Mouse (Mus musculus): Measurements from ENCODE around the gene Anxa8. TPM values are rescaled to one million over a fixed set of nuclear protein-coding genes. Genes with fewer than 3 reads are reported as not detected.
A peak's percentile ranks its signal among the peaks of the same experiment; 100 is the strongest.

Anxa8 gene
- polyA plus RNA-seq, 1 experiment = not detected

- Histone ChIP-seq H3K4me3 (ENCODE audit: insufficient read depth, low read length) (no peak overlapping the region), H3K4me1 (ENCODE audit: control insufficient read depth, insufficient read depth, low read length) (no peaks in the 10 kb centered on the region), H3K27ac (ENCODE audit: insufficient read depth, low read depth, low read length) (no peak overlapping the region)
- no peak for TF ChIP-seq CTCF (IDR thresholded peaks at IDR 0.05; ENCODE audit: low read depth, low read length)
- TF ChIP-seq POLR2A (IDR thresholded peaks at IDR 0.05; ENCODE audit: borderline replicate concordance, low read depth, low read length) = no peak
These were observed 1.0 kb downstream of the Anxa8 start for GRCm38 (mm10) chr14:34086806-34087205.

- TF ChIP-seq POLR2A (IDR thresholded peaks at IDR 0.05; ENCODE audit: borderline replicate concordance, low read depth, low read length) (no peak), CTCF (IDR thresholded peaks at IDR 0.05; ENCODE audit: low read depth, low read length) (no peak)
- Histone ChIP-seq H3K4me1 (ENCODE audit: control insufficient read depth, insufficient read depth, low read length) (no peaks in the 10 kb centered on the region), H3K4me3 (ENCODE audit: insufficient read depth, low read length) (no peak overlapping the region), H3K27ac (ENCODE audit: insufficient read depth, low read depth, low read length) (no peak overlapping the region)
These were observed 2.1 kb downstream of the Anxa8 start for GRCm38 (mm10) chr14:34087856-34088398.

- Histone ChIP-seq H3K27ac (ENCODE audit: insufficient read depth, low read depth, low read length) (no peak overlapping the region), H3K4me1 (ENCODE audit: control insufficient read depth, insufficient read depth, low read length) (no peaks in the 10 kb centered on the region), H3K4me3 (ENCODE audit: insufficient read depth, low read length) (no peak overlapping the region)
- TF ChIP-seq CTCF (IDR thresholded peaks at IDR 0.05; ENCODE audit: low read depth, low read length) = no peak
- TF ChIP-seq POLR2A (IDR thresholded peaks at IDR 0.05; ENCODE audit: borderline replicate concordance, low read depth, low read length) = no peak
These were observed 4.0 kb downstream of the Anxa8 start for GRCm38 (mm10) chr14:34089796-34090195.

GRCm38 (mm10) chr14:34091475-34091874, 5.7 kb downstream of the Anxa8 start:
- no peaks in the 10 kb centered on the region for H3K4me1 ChIP-seq (ENCODE audit: control insufficient read depth, insufficient read depth, low read length)
- no peak overlapping the region for H3K27ac ChIP-seq (ENCODE audit: insufficient read depth, low read depth, low read length)
- H3K4me3 ChIP-seq (ENCODE audit: insufficient read depth, low read length) = no peak overlapping the region
- TF ChIP-seq CTCF (IDR thresholded peaks at IDR 0.05; ENCODE audit: low read depth, low read length) = no peak
- no peak for TF ChIP-seq POLR2A (IDR thresholded peaks at IDR 0.05; ENCODE audit: borderline replicate concordance, low read depth, low read length)

GRCm38 (mm10) chr14:34092856-34093255, 7.1 kb downstream of the Anxa8 start:
- H3K4me1 ChIP-seq (ENCODE audit: control insufficient read depth, insufficient read depth, low read length) = no peaks in the 10 kb centered on the region
- TF ChIP-seq CTCF (IDR thresholded peaks at IDR 0.05; ENCODE audit: low read depth, low read length) (no peak), POLR2A (IDR thresholded peaks at IDR 0.05; ENCODE audit: borderline replicate concordance, low read depth, low read length) (no peak)
- no peak overlapping the region for H3K27ac ChIP-seq (ENCODE audit: insufficient read depth, low read depth, low read length)
- no peak overlapping the region for H3K4me3 ChIP-seq (ENCODE audit: insufficient read depth, low read length)

- no peak overlapping the region for H3K4me3 ChIP-seq (ENCODE audit: insufficient read depth, low read length)
- no peak overlapping the region for H3K27ac ChIP-seq (ENCODE audit: insufficient read depth, low read depth, low read length)
- H3K4me1 ChIP-seq (ENCODE audit: control insufficient read depth, insufficient read depth, low read length) = no peaks in the 10 kb centered on the region
- TF ChIP-seq CTCF (IDR thresholded peaks at IDR 0.05; ENCODE audit: low read depth, low read length) (no peak), POLR2A (IDR thresholded peaks at IDR 0.05; ENCODE audit: borderline replicate concordance, low read depth, low read length) (no peak)
These were observed 10.4 kb downstream of the Anxa8 start for GRCm38 (mm10) chr14:34096161-34096560.

- H3K4me3 ChIP-seq (ENCODE audit: insufficient read depth, low read length) = no peak within 1 kb of the TSS
- no peak within 1 kb of the TSS for H3K27ac ChIP-seq (ENCODE audit: insufficient read depth, low read depth, low read length)
- H3K4me1 ChIP-seq (ENCODE audit: control insufficient read depth, insufficient read depth, low read length) = peaks cover 5% of the 10 kb centered on the region
- TF ChIP-seq POLR2A (IDR thresholded peaks at IDR 0.05; ENCODE audit: borderline replicate concordance, low read depth, low read length) (no peak), CTCF (IDR thresholded peaks at IDR 0.05; ENCODE audit: low read depth, low read length) (no peak)
These were observed 16.8 kb downstream of the Anxa8 start, which contains the start of gene A630023A22Rik for GRCm38 (mm10) chr14:34102601-34103000. Gene A630023A22Rik, minus strand, starts transcription at chr14:34102754.

- Histone ChIP-seq H3K4me1 (ENCODE audit: control insufficient read depth, insufficient read depth, low read length) (peaks cover 5% of the 10 kb centered on the region), H3K4me3 (ENCODE audit: insufficient read depth, low read length) (no peak overlapping the region), H3K27ac (ENCODE audit: insufficient read depth, low read depth, low read length) (no peak overlapping the region)
- TF ChIP-seq CTCF (IDR thresholded peaks at IDR 0.05; ENCODE audit: low read depth, low read length) (no peak), POLR2A (IDR thresholded peaks at IDR 0.05; ENCODE audit: borderline replicate concordance, low read depth, low read length) (no peak)
These were observed 18.1 kb downstream of the Anxa8 start for GRCm38 (mm10) chr14:34103855-34104254.

- no peak overlapping the region for H3K4me3 ChIP-seq (ENCODE audit: insufficient read depth, low read length)
- peaks cover 5% of the 10 kb centered on the region for H3K4me1 ChIP-seq (ENCODE audit: control insufficient read depth, insufficient read depth, low read length)
- H3K27ac ChIP-seq (ENCODE audit: insufficient read depth, low read depth, low read length) = no peak overlapping the region
- TF ChIP-seq POLR2A (IDR thresholded peaks at IDR 0.05; ENCODE audit: borderline replicate concordance, low read depth, low read length) (no peak), CTCF (IDR thresholded peaks at IDR 0.05; ENCODE audit: low read depth, low read length) (no peak)
These were observed 19.1 kb downstream of the Anxa8 start for GRCm38 (mm10) chr14:34104892-34105291.

GRCm38 (mm10) chr14:34106389-34107062, 20.7 kb downstream of the Anxa8 start:
- no peak overlapping the region for H3K4me3 ChIP-seq (ENCODE audit: insufficient read depth, low read length)
- H3K27ac ChIP-seq (ENCODE audit: insufficient read depth, low read depth, low read length) = no peak overlapping the region
- peak; percentile 64; the same call in 1 of the 2 replicates for TF ChIP-seq CTCF (IDR thresholded peaks at IDR 0.05; ENCODE audit: low read depth, low read length)
- no peak for TF ChIP-seq POLR2A (IDR thresholded peaks at IDR 0.05; ENCODE audit: borderline replicate concordance, low read depth, low read length)
- peaks cover 5% of the 10 kb centered on the region for H3K4me1 ChIP-seq (ENCODE audit: control insufficient read depth, insufficient read depth, low read length)
